Mouse (Mus musculus) frontal cortex, adult 2 months (tissue): Measurements from ENCODE around the gene Fahd2a. TPM values are rescaled to one million over a fixed set of nuclear protein-coding genes. Genes with fewer than 3 reads are reported as not detected.
A peak's percentile ranks its signal among the peaks of the same experiment; 100 is the strongest.

Source experiments
- DNase-seq, 2 experiments: peaks; one replicate each; pipeline ENCODE4 v3.0.0; 2022; ENCODE audit warnings: low spot score in 1 of 2; ENCODE audit errors: extremely low spot score in 1 of 2
- polyA plus RNA-seq: library from polyadenylated mRNA; depleted of rRNA; stranded (reverse); fragments of >200 nt; gene quantifications from 2 replicates; pipeline ENCODE4 v1.2.3, GENCODE M21; 2012; rRNA removed

Fahd2a gene
- polyA plus RNA-seq, 1 experiment: 39.1 TPM

DNA sequence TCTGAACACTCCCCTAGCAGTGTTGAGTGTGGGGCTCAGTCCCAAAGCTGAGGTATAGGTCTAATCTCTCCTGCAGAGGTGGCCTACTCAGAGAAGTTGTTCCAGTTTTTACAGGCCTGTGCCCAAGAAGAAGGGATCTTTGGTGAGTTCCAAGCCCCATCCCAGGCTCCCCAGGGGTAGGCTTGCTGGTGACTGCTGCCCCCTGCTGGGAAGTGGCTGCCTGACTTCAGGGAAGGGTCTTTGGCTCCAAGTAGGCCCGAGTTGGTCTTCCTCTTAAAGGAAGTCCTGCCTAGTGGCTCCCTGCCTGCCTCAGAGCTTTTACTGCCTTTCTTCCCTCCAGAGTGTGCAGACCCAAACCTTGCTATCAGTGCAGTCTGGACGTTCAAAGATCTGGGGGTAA is 9.2 kb downstream of the Fahd2a start:
- peak in 1 of 2 experiments; percentile 35 for DNase-seq

DNA sequence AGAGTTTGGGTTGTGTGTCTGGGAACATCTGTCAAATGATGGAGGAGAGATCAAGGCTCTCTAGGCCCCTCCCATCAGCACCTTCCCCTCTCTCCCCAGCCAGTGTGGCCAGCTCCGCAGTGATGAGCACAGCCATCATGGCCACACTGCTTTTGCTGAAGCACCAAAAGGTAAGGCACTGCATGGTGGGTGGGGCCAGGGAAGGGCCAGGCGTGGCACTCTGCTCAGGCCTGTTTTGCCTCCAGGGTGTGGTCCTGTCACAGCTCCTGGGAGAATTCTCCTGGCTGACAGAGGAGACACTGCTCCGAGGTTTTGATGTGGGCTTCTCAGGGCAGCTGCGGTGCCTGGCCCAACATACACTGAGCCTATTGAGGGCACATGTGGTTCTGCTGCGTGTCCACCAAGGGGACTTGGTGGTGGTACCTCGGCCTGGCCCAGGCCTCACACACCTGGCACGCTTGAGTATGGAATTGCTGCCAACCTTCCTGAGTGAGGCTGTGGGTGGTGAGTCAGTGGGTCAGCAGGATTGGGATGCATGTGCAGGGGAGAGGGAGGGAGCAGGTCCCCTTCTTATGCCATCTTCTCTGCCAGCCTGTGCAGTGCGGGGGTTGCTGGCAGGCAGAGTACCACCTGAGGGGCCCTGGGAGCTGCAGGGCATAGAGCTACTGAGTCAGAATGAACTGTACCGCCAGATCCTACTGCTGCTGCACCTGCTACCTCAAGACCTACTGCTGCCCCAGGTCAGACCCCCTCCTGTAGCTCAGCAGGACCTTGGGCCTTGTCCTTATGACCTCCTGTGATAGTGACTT is 10.7 kb downstream of the Fahd2a start:
- DNase-seq: no peak

DNA sequence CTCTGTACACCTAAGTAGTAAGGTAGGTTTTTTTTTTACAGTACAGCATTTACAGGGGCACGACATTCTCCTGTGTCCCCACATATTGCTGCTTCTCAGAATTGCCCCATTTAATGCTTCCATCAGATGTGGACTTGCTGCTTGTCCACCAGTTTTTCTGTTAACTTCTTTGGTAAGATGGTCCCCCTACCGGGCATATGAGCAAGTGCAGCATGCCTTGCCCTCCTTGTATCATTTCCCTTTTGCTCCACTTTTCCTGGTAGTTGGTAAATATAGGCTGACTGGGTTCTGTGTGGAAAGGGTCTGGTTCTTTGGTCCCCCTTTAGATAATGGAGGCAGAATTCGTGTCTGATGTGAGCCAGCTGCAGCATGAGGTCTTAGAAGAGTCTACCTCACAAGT is 14.1 kb downstream of the Fahd2a start:
- peak; percentile 21 to 70 for DNase-seq

- DNase-seq: no peak
Observed at GRCm38 (mm10) chr2:127424977-127425376, 19.4 kb downstream of the Fahd2a start, which contains the start of gene Gpat2. Gpat2 (plus strand) TSS chr2:127425199.

DNA sequence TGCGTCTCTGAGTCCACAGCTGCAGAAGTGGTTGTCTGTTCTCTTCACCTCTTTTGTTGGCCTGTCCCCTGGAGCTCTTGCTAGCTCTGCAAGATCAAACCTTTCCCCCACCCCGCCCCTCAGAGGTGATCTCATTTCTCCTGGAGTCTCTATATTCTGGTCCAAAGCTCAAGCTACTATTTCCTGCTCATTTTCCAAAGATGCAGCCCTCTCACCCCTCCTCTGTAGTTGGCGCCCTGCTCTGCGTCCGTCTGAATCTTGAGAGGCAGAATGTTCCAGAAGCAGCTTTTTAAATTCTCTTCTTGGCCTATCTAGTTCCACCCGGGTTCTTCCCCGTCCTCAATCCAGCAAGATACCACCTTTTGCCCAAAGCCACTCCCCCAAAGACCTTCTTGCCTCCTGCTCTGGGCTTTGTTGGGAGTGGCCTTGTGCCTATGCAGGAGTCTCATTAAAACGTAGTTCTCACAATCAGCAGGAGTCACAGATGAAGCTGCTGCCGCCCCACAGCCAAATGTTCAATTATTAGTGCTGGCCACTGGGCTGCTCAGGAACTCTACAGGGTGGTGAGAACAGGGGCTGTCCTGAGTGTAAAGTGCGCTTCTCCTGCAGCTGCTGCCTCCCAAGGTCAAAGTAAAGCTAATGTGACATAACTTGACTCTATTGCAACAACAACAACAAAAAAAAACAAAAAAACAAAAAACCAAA is 25.9 kb downstream of the Fahd2a start:
- no peak for DNase-seq

- DNase-seq: no peak
Observed at GRCm38 (mm10) chr2:127416706-127417105, 27.7 kb downstream of the Fahd2a start.

- DNase-seq: no peak
Observed at GRCm38 (mm10) chr2:127415806-127416205, 28.6 kb downstream of the Fahd2a start.

- DNase-seq: no peak
Observed at GRCm38 (mm10) chr2:127411126-127411525, 33.2 kb downstream of the Fahd2a start.

DNA sequence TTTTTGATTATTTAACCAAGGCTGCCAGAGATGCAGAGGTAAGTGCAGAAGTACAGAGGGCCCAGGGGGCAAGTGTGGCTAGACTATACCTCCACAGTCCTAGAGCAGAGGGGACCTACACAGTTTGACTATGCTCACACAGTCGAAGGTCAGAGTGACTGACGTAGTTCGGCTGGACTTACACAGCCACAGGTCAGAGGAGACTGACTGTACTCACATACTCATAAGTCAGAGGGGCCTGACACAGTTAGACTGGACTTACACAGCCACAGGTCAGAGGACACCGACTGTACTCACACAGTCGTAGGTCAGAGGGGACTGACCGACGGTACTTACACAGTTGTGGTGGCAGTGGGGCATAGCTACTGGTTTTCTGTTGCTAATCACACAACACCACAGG is 45.6 kb downstream of the Fahd2a start:
- DNase-seq: no peak

- DNase-seq: no peak
Observed at GRCm38 (mm10) chr2:127394606-127395161, 49.7 kb downstream of the Fahd2a start.

DNA sequence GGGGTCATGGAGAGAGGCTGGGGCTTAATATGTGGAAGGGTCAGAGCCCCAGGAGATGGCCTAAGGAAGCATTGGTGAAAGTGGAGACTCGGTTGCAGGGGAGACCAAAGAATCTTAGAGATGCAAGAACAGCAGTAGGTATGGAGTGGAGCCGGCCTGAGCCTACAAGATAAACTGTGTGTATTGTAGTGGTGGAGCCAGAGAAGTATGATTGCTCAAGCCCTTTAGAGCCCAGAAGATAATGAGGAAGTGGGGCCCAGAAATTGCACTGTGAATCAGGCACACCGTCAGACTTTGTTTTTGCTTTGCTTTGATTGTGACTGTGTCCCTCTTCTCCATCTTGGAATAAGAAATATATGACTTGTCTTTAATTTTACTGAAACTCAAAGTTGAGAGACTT is 53.0 kb downstream of the Fahd2a start:
- DNase-seq: no peak

DNA sequence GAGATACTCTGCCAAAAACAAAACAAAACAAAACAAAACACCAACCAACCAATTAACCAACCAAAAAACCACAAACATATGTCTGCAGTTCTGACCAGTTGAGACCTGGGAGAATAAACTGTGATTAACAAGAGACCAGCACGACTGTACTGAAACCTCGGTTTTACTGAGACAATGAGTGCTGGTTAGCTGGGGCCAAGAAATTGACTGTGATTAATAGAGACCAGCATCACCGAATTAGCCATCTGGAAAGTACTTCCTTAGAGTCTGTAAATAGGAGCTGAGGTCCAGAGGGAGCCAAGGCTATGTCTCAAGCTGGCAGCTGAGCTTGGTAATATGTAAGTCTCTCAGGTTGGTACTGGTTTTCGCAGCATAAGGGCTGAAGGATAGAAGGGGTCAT is 53.5 kb downstream of the Fahd2a start:
- DNase-seq: no peak

DNA sequence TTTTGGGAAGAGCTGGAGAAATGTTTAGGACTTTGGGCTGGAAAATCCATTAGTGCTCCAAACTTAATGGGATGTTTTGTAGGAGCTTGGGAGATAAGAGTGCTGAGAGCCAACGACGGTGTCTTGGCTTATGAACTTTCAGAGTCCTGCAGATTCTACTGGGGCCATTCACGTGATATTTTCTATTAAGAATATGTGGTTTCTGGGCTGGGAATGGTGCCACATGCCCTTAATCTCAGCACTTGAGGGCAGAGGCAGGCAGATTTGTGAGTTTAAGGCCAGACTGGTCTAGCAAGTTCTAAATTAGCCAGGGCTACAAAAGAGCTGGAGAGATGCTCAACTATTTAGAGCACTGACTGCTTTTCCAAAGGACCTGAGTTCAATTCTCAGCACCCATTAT is 54.0 kb downstream of the Fahd2a start:
- DNase-seq: no peak

- no peak for DNase-seq
Observed at GRCm38 (mm10) chr2:127387521-127387920, 56.8 kb downstream of the Fahd2a start.

Other genes starting within 250 kb of the Fahd2a start
- gene 1810024B03Rik, start 236.3 kb downstream of the Fahd2a start, polyA plus RNA-seq: 1.2 and 1.6 TPM in 2 replicates
- gene Snrnp200, start 236.2 kb downstream of the Fahd2a start, polyA plus RNA-seq: 60.4 and 65.7 TPM in 2 replicates
- gene Ciao1, start 196.7 kb downstream of the Fahd2a start, polyA plus RNA-seq: 74.1 and 75.3 TPM in 2 replicates
- 58.6 and 66.5 TPM in 2 replicates for gene Tmem127, start 196.7 kb downstream of the Fahd2a start, polyA plus RNA-seq
- 89.9 and 98.4 TPM in 2 replicates for gene Stard7, start 174.3 kb downstream of the Fahd2a start, polyA plus RNA-seq
- 0.80 and 1.3 TPM in 2 replicates for gene Dusp2, start 108.4 kb downstream of the Fahd2a start, polyA plus RNA-seq
- gene Astl, start 105.9 kb downstream of the Fahd2a start, polyA plus RNA-seq: not detected in 2 replicates
- 0.28 and 0.29 TPM in 2 replicates for gene Adra2b, start 81.4 kb downstream of the Fahd2a start, polyA plus RNA-seq
- gene Gpat2, start 19.4 kb downstream of the Fahd2a start, polyA plus RNA-seq: 0.14 and 0.29 TPM in 2 replicates
- 87.8 and 92.9 TPM in 2 replicates for gene Kcnip3, start 77.5 kb upstream of the Fahd2a start, polyA plus RNA-seq
- 0.29 and 0.50 TPM in 2 replicates for gene Prom2, start 96.9 kb upstream of the Fahd2a start, polyA plus RNA-seq
- gene Zfp661, start 142.5 kb upstream of the Fahd2a start, polyA plus RNA-seq: 9.0 and 9.3 TPM in 2 replicates
- gene Mrps5, start 142.7 kb upstream of the Fahd2a start, polyA plus RNA-seq: 113 and 115 TPM in 2 replicates
- 70.5 and 94.8 TPM in 2 replicates for gene Mal, start 212.1 kb upstream of the Fahd2a start, polyA plus RNA-seq